Mouse (Mus musculus): ENCODE results near the gene Lhx2.
A peak's percentile ranks its signal among the peaks of the same experiment; 100 is the strongest.

Gene Lhx2

DNA sequence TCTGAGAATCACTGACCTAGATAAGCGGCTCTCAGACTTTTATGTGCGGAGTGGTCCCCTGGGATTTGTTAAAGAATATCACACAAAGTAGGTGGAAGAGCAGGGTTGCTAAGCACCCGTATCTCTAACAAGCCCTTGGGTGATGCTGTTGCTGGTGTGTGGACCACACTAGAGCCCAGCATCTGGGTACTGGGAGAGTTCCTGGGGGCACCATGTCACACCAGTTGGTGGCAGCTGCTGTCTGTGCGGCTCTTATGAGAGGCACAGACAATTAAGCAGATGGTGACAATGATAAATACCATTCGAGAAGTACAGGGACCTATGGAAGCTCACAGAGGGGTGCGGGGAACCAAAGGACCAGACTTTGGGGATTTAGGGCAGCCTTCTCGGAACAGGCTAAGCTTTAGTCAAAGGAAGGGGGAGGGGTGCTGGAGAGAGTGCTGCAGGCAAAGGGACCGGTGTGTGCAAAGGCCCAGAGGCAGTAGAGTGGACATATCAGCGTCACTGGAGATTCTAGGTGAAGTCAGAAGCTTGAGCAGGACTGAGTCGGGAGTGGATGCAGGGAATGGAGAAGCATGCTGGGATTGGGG is 65.0 kb downstream of the Lhx2 start:
- no peak for DNase-seq (ENCODE audit: inconsistent age in 2 of 2, low spot score in 1 of 2)

GRCm38 (mm10) chr2:38405356-38405755 is 66.3 kb downstream of the Lhx2 start:
- no peak for DNase-seq (ENCODE audit: inconsistent age in 2 of 2, low spot score in 1 of 2)

DNA sequence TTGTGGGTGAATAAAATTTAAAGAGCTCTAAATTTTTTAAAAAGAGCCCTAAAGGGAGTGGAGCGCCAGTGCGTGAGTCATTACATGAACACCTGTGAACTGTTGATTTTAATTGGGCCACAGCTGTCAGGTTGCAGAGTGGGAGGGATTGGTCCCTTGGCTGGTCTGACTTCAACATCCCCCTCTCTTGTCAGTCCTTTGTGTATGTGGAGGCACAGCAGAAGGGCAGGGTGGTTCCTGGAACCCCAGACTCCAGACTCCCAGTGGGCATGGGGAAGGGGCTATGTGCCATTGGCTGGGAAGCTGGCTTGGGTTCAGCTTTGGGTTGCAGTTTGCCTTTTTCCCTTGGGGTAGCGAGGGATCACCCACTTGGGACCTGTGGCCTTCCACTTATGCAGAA is 70.2 kb downstream of the Lhx2 start:
- DNase-seq (ENCODE audit: inconsistent age in 2 of 2, low spot score in 1 of 2), result no peak

- DNase-seq (ENCODE audit: inconsistent age in 2 of 2, low spot score in 1 of 2), result no peak
Measured at GRCm38 (mm10) chr2:38410227-38410626, 71.1 kb downstream of the Lhx2 start.

GRCm38 (mm10) chr2:38412599-38413177 is 73.6 kb downstream of the Lhx2 start:
- no peak for DNase-seq (ENCODE audit: inconsistent age in 2 of 2, low spot score in 1 of 2)

GRCm38 (mm10) chr2:38417970-38418369 is 78.9 kb downstream of the Lhx2 start:
- DNase-seq (ENCODE audit: inconsistent age in 2 of 2, low spot score in 1 of 2), result peak; percentile 33 to 79

Data from adrenal gland, adult (tissue).